Mouse (Mus musculus) liver, postnatal 0 days (tissue): ENCODE measurements around the gene Add1.

Experiments
- CTCF ChIP-seq: sonication (generic); IDR thresholded peaks from 2 replicates; pipeline ENCODE4 v1.5.1; 2016; ENCODE audit warnings: antibody characterized with exemption, low read depth
- EP300 ChIP-seq: IDR thresholded peaks from 2 replicates; pipeline ENCODE4 v1.6.1; 2016; ENCODE audit warnings: antibody characterized with exemption, low read depth, mild to moderate bottlenecking

- TF ChIP-seq CTCF = no peak
- TF ChIP-seq EP300 = no peak
Observed at GRCm38 (mm10) chr5:34592666-34593065, 19.2 kb downstream of the Add1 start.
